Mouse (Mus musculus): ENCODE measurements around the gene Prdx2. TPM values are rescaled to one million over a fixed set of nuclear protein-coding genes. Genes with fewer than 3 reads are reported as not detected.
A peak's percentile ranks its signal among the peaks of the same experiment; 100 is the strongest.

Prdx2 gene
- total RNA-seq, 2 experiments from 2014 or later, result 317 to 327 TPM

- no peak for DNase-seq (ENCODE audit: low spot score in 2 of 2)
Observed at GRCm38 (mm10) chr8:84946528-84947240, 22.7 kb upstream of the Prdx2 start, which contains the start of gene Rtbdn. Rtbdn (plus strand) TSS chr8:84946991.

- no peak for DNase-seq (ENCODE audit: low spot score in 2 of 2)
Observed at GRCm38 (mm10) chr8:84947241-84947545, 22.2 kb upstream of the Prdx2 start.

- DNase-seq (ENCODE audit: low spot score in 2 of 2), result no peak
Observed at GRCm38 (mm10) chr8:84949753-84950152, 19.6 kb upstream of the Prdx2 start.

- DNase-seq (ENCODE audit: low spot score in 2 of 2), result no peak
Observed at GRCm38 (mm10) chr8:84952612-84953255, 16.7 kb upstream of the Prdx2 start.

GRCm38 (mm10) chr8:84956768-84957167 lies 12.6 kb upstream of the Prdx2 start:
- no peak for DNase-seq (ENCODE audit: low spot score in 2 of 2)

GRCm38 (mm10) chr8:84959811-84960210 lies 9.6 kb upstream of the Prdx2 start:
- no peak for DNase-seq (ENCODE audit: low spot score in 2 of 2)

GRCm38 (mm10) chr8:84963952-84964351 lies 5.4 kb upstream of the Prdx2 start:
- DNase-seq (ENCODE audit: low spot score in 2 of 2), result no peak

GRCm38 (mm10) chr8:84965731-84966291 lies 3.6 kb upstream of the Prdx2 start:
- peak; percentile 73 to 89 for DNase-seq (ENCODE audit: low spot score in 2 of 2)

GRCm38 (mm10) chr8:84966603-84967002 lies 2.8 kb upstream of the Prdx2 start:
- DNase-seq (ENCODE audit: low spot score in 2 of 2), result no peak

- no peak for DNase-seq (ENCODE audit: low spot score in 2 of 2)
Observed at GRCm38 (mm10) chr8:84967532-84968304, 1.7 kb upstream of the Prdx2 start.

GRCm38 (mm10) chr8:84968650-84969049 lies 737 bp upstream of the Prdx2 start:
- DNase-seq (ENCODE audit: low spot score in 2 of 2), result no peak

- DNase-seq (ENCODE audit: low spot score in 2 of 2), result no peak
Observed at GRCm38 (mm10) chr8:84970135-84970790, 876 bp downstream of the Prdx2 start.

- no peak for DNase-seq (ENCODE audit: low spot score in 2 of 2)
Observed at GRCm38 (mm10) chr8:84970913-84971312, 1.5 kb downstream of the Prdx2 start.

GRCm38 (mm10) chr8:84973079-84973478 lies 3.7 kb downstream of the Prdx2 start:
- DNase-seq (ENCODE audit: low spot score in 2 of 2), result no peak

- no peak for DNase-seq (ENCODE audit: low spot score in 2 of 2)
Observed at GRCm38 (mm10) chr8:84973803-84974542, 4.6 kb downstream of the Prdx2 start.

GRCm38 (mm10) chr8:84974543-84975142 lies 5.3 kb downstream of the Prdx2 start:
- no peak for DNase-seq (ENCODE audit: low spot score in 2 of 2)

- peak in 1 of 2 experiments; percentile 45 for DNase-seq (ENCODE audit: low spot score in 2 of 2)
Observed at GRCm38 (mm10) chr8:84975434-84975833, 6.0 kb downstream of the Prdx2 start.

- peak; percentile 91 to 94 for DNase-seq (ENCODE audit: low spot score in 2 of 2)
Observed at GRCm38 (mm10) chr8:84976031-84976762, 6.8 kb downstream of the Prdx2 start.

- DNase-seq (ENCODE audit: low spot score in 2 of 2), result no peak
Observed at GRCm38 (mm10) chr8:84976763-84977434, 7.5 kb downstream of the Prdx2 start.
